Mouse (Mus musculus): ENCODE measurements at regions not wholly inside any gene's neighbourhood (a gene's known extent, or its start where the extent isn't known, plus 50 kb on each side); places are given as distances from the start of the nearest gene placed in this dataset.
A peak's percentile ranks its signal among the peaks of the same experiment; 100 is the strongest.

DNA sequence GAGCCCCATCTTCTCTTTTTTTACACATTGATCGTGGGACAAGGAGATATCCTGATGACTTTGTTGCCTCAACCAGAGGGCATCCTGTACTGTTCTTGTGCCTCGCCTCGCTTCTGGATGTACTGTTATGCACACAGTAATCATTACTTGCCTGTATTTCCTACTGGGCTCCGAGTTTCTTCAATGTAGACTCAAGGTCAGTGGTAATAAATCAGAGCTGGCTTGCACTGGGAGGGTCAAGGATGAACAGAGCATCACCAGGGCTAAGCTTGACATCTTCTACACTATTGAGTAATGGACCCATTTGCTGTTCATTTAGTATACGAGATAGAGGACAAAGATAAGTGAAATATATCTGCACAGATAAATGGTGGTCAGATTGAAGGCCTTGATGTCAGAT, 295.1 kb upstream of the Igfbp3 start:
- DNase-seq (ENCODE audit: low read depth, low spot score) = no peak

DNA sequence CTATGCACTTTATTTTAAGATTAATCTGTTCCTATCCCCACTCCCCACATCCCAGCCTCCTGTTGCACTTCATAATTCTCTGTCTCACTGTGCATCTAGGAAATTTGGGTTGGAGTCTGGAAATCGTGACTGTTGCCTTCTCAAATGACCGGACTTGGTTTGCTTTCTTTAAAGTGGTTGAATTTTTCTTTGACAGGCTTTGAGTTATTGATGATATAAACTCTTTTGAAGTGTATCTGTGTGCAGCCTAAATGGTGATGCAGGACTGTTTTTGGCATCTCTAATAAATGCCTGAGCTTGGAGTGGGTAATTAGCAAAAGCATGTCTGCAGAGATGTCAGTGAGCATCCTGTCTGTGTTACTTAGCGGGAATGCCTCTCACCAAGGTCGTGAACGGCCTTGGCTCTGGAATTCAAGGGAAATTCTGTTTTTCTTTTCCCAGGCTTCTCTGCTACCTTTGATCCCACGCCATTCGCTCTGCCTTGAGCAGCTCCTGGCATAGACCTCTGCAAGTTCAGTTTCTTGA, 292.8 kb upstream of the Igfbp3 start:
- DNase-seq (ENCODE audit: low read depth, low spot score) = no peak

DNA sequence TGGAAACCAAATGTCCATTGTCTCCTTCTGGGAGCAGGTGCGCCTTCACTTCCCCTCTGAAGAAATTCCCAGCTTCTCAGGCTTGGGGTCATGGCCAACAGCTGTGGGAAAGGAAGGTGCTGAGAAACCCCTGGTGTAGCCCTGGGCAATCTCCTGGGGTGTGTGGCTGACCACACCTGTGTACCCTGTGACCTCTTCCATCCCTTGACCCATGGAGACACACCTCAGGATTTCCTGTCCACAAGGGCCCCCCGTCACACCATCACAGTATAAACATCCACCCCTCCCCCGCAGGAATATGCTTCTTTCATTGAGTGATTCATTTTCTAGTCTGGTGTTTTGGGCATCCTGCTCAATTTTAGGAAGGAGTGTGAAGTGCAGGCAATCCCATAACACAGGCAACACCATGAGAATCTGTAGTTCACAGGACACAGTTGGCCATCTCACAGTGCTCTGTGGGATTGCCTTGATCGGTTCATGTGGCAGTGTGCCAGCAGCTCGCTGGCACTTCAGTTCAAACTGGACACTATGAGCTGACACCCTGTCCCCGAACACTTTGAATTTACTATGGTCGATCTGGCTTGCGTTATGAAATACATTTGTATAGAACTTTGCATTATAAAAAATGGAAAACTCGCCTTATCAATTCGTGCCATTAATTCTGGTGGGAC, 291.1 kb upstream of the Igfbp3 start:
- DNase-seq (ENCODE audit: low read depth, low spot score) = no peak

DNA sequence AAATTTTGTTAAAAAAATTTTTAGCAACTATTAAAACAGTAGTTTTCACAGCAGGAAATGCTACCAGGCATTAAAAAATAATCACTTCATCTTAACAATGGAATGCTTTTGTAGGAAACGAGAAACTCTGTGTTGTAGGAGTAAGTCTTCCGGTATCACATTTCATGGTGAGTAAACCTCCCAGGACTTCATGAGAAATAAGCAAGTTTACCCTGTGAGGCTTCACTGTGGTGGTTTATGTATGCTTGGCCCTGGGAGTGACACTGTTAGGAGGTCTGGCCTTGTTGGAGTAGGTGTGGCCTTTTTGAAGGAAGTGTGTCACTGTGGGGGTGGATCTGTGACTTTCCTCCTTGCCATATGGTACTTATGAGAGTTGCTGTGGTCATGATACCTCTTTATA, 289.0 kb upstream of the Igfbp3 start:
- DNase-seq (ENCODE audit: low read depth, low spot score) = no peak

DNA sequence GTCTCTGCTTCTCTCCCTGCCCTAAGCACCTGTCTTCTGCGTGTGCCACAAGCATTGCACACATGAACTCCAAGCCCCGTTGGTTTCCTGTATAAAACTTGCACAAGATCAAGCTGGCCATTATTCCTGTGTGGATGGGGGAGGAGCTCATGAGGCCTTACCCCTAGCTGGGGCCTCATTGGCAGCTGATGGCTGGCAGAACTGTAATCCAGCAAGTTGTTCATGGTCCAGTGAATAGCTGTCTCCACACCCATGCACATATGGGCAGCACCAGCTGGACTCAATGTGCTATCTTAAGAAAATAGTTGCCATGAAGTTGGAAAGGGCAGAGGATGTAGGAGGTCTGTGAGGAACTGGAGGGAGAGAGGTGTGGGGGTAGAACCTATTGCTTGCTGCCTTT, 288.3 kb upstream of the Igfbp3 start:
- no peak for DNase-seq (ENCODE audit: low read depth, low spot score)

DNA sequence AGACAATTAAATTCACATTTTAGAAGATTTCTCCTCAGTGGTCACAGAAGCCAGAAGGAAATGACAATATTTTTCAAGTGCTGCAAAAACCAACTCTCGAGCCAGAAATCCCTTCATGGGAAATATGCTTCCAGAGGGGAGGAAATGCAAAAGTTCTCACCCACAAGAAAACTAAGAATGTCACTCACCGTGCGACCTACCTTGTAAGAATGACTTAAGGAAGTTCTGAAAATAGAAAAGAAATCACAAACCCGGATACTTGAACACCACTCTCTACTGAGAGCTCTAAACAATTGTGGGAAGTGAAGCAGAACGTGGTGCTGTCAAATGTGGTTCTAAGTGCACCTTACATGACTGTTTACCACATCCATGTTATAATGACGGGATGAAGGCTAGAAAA, 284.1 kb upstream of the Igfbp3 start:
- no peak for DNase-seq (ENCODE audit: low read depth, low spot score)

DNA sequence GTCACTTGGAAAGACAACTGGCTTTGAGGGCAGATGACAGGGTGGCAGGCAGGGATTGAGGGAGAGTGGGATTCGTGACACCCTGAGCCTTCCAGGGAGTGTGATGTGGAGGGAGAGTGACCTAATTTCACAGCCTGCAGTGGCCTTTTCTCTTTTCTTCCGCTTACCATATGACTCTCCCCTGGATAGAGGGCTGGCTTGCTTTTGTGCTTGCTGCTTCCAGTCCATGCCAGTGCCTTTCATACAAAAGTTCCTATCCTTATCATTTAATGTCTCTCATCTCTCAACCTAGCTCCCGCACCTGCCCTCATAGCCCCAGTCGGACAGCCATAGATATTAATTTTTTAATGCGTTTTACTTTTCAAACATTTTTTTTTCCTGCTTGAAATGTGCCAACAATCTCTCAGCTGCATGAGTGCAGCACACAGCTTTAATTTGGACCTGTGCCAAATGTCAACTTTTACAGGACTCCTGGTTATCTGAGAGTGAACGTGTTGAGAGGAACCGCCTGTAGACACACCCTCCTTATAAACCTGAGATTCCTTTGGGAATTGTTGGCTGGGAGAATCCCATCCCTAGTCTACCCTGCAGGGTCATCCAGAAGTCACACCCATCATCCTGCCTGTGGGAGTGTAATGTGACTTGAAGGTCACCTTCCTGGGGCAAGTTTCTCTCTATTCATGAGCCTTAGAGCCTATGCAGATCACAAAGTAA, 260.3 kb upstream of the Igfbp3 start:
- peak; percentile 73 for DNase-seq (ENCODE audit: low read depth, low spot score)

DNA sequence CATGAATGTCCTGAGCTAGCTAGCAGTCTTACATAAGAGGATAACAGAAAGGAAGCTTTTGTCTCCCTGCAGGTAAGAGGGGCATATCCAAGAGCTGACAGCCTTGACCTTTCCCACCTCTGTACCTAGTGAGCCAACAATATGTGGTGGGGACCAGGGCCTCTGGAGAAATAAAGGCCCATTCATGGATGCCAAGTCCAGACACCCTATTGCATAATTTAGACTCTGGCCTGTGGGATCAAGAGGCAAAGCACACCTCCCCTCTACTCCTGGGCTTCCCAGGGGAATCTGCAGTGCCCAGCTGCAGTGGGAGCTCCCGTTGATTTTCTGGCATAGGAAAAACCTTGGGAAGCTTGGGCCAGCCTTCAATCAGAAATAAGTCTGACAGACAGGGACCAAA, 251.8 kb upstream of the Igfbp3 start:
- DNase-seq (ENCODE audit: low read depth, low spot score) = no peak

DNA sequence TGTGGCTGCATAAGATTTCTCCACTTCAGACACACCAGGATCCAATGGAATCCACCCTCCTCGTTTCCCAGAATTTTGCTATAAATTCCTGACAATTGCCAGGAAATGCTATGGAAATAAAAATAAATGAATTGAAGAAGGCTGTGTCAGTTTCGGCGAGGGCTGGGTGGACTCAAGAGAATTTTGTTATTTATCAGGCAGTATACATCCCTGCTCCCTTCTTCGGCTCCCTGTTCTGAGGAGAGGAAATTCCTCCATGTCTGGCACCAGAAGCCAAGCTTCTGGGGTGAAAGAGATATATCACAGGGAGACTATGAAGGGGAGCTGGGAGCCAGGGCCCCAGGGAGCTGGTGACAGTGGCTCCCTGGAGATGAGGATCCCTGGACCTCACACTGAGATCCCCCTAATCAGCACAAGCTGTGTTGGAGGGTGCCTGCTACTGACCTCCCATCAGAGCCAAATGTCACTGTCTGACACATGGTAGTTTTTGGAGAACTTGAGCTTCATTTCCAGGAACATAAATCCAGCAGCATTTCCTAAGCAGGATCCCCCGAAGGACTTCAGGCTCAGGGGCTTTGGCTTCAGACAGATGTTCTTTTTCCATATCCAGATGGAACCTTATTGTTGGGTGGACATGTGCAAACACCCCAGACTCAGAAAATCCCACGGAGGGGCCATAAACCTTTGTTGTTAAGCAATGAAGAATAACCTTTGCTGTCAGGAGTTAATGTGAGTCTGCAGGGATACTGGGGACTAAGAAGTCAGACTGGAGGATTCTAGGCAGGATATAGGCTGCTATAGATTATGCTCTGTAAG, 248.4 kb upstream of the Igfbp3 start:
- DNase-seq (ENCODE audit: low read depth, low spot score) = no peak

DNA sequence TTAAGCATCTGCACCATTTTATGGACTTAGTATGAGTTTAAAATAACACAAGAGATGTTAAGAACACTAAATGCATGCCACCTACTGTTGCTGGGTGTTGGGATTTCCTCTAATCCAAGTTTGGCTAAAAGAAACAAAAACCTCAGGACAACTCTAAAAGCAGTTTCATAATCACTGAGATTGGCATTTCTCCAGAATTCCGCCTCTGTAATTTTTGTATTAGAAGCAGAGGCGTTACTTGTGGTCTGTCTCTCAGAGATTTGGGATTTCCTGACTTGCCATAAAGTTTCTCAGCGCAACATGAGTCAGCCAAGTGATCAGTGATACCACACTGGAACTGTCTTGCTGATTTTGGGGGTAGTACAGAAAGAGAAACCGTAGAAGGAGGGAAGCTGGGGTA, 238.0 kb upstream of the Igfbp3 start:
- no peak for DNase-seq (ENCODE audit: low read depth, low spot score)

DNA sequence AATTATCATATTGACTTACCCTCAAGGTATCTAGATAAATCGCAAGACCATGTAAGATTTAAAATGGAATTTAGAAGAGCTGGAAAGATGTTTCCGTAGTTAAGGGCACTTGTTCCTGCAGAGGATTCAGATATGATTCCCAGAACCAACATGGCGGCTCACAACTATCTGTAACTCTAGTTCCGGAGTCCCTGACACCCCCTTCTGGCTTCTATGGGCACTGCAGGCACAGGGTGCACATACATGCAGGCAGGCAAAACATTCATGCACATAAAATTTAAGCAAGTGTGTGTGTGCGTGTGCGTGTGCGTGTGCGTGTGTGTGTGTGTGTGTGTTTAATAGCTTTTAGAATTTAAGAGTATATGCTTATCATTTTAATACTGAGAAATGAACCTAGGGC, 230.8 kb upstream of the Igfbp3 start:
- peak; percentile 64 for DNase-seq (ENCODE audit: low read depth, low spot score)

DNA sequence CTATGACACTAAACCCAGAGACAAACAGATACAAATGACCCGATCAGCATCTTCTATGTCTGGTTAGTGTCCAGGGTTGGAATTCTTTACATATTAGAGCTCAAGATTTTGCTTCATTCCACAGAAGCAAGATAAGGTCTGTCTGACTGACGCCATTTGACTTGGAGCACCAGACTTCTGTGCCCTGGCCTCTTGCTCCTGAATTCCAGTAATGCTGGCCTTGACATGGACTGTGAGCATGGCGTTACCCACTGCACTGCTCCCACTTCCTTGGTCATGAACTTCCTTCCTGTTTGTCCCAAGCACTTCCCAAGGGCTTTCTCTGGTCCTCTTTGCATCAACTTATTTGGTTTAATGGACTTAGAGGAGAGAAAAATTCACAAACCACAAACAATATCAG, 225.6 kb upstream of the Igfbp3 start:
- DNase-seq (ENCODE audit: low read depth, low spot score) = no peak

DNA sequence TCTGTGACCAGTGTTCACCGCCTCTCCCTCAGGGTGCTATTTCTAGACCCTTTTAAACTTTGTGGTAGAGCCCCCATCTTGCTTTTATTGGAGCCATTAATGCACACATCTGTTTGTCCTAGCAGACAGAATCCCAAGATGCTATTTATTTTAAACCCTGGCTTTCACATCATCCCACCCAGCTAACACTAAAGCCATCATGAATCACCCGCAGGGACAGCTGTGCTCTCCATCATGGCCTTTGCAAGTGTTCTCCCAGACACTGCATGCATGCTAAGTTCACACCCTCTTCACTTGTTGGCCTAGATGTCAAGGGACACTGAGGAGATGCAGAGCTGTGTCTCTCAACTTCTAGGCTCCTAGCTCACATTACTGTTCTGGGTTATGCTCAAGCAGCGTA, 220.9 kb upstream of the Igfbp3 start:
- DNase-seq (ENCODE audit: low read depth, low spot score) = no peak

DNA sequence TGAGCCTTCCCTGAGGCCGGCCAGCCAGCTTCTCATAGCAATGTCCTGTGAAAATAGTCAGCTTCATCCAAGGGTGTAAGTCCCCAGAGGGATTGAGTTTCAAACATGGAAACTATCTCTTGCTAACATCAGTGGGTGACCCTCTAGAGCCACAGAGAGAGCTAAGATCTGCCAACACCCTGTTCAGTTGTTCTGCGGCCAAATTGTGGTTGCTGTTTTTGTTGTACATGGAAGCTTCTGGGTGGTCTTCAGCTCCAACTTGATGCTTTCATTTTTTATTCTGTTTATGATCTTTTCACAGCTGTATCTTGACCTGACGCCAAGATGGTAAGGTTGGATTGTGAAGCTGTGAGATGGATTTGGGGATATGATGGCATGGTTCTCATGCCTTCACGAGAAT, 214.0 kb upstream of the Igfbp3 start:
- DNase-seq (ENCODE audit: low read depth, low spot score) = no peak

DNA sequence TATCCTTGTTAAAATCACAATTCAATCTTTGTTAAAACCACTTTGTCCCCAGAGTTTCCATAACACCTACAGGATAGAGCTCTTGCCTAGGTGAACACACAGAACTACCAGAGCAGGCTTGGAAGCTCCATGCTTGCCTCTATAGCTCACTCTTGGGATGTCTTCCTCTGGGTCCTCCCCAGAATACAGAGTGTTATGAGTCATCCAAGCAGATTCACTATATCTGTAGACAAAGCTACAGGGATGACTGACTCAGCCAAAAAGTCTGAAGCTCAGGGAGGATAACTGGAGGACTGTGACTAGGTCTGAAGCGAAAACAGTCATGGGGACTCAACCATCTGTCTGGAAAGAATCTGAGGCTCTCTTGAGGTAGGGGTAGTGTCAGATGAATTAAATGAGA, 211.5 kb upstream of the Igfbp3 start:
- DNase-seq (ENCODE audit: low read depth, low spot score) = no peak

DNA sequence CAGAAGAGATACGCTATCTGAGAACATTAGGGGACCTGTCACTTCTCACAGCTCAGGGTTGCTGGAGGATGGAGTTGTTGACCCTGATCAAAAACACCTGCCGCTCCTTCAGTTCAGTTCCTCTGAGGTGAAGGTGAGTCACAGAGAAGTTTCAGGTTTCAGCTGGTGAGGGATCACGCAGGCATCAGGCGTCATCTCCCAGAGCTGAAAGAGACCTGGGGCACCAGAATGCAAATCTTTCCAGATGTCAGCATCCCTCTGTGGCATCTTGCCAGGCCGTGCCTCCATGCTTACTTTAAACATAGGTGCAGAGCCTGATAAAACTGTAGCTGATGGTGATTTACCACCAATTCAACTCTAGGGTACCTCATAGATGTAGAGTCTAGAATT, 210.4 kb upstream of the Igfbp3 start:
- DNase-seq (ENCODE audit: low read depth, low spot score) = no peak

DNA sequence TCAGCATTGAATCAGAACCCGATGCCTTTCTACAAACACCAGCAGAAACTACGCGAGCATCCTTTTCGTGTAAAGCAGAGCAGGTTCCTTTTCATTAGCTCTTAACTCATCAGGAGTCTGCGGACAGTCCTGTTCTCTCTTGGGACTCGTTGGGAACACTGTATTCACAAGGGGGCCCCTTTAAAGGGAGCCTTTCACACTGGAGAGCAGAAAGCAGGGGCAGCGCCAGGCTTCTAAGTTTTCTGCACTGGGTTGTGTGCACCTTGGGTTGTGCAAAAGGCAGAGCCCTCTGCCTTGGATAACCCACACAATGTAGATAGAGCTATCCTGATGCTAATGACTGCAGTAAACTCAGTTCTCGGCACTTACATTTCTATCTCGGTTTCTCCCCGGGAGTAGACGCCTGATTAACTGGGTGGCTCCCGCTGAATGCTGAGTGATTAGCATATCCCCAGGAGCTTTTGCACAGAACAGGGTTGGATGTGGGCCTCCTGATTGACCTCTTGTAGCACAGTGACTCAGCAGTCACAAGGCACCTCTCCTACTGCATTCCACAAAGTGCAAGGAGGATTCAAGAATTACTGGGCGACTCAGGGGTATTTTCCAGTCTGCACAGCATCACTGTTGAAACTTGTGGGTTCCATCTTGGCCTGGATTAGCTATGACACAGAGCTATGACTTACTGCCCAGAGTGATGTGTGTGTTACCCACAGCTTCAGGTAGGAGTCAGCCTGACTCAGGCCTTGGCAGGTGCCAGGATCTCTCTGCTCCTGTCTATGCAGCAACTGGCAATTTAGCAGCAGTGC, 209.8 kb upstream of the Igfbp3 start:
- peak; percentile 95 for DNase-seq (ENCODE audit: low read depth, low spot score)

DNA sequence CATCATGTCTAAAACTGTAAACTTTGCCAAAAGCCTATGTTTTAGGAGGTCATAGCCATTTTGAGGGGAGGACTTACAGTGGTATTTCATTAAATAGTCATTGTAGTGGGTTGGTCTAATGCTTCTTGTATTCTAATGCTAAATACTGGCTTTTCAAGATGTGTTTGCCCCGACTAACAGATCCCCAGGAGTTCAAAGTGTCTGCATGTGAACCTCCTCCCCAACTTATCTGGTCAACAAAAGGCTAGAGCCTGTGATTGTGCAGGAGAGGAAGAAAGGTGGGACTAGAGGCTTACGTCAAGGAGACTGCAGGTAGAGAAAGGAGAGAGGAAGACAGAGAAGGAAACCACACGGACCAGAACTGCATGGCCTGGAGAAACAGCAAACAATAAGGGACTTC, 198.9 kb upstream of the Igfbp3 start:
- peak; percentile 62 for DNase-seq (ENCODE audit: low read depth, low spot score)

DNA sequence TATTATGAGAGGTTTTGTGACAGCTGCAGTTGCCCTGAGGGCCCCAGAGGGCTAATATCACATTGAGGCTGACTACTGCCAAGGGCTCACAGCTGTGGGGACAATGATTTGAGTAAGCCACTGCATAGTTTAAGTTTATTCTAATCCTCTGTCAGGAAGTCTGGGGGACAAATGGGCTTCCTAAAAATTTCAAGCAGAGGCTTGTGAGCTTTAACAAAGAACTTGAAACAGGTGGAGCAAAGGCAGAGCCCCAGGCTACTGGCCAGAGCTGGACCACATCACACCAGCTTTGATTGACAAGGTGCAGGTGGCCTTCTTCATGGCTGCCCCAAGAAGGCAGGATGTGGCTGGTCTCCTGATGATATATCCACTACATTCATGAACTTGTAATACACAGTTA, 195.3 kb upstream of the Igfbp3 start:
- no peak for DNase-seq (ENCODE audit: low read depth, low spot score)

DNA sequence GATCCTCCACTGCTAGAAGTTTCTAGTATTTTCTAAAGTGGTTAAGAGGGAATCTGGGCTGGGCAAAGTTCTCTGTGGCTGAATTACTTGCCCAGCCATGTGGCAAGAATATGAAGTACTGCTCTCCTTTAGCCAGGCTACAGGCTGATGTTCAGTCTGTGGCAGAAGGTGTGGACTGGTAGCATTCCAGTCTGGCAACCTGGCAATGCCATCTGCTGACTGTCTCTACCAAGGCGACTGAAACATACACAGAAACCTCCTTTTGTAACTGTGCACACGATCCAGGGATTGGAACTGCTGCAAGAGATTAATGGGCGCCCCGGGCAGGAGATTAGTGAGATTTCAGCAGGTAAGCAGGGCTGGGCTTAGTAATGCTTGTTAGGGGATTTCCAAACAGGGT, 190.9 kb upstream of the Igfbp3 start:
- DNase-seq (ENCODE audit: low read depth, low spot score) = no peak

DNA sequence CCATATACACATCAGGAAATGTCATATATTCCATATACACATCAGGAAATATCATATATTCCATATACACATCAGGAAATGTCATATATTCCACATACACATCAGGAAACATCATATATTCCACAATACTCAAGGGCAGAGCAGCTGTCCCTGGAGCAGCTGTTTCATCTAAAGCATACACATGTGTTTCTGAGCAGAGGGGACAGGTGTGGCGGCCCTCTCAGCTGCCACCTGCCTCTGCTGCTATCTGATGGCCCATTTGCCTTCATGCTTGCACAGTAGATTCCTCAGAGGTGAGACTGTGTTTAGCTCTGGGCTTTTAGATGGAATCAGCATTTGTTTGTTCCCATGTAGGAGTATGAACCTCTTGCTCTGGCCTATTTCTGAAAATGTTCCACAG, 158.1 kb upstream of the Igfbp3 start:
- no peak for DNase-seq (ENCODE audit: low read depth, low spot score)

DNA sequence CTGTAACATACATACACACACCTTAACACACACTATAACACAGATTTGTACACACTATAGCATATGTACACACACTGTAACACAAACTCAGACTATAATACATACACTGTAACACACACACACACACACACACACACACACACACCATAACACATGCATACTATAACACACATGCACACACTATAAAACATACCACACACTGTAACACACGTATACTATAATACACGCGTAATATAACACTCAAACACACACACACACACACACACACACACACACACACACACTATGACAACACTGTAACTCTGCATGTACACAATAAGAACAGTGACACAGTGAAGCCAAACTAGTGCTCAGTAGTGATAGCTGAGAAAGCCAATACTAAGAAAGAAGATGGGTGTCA, 147.7 kb upstream of the Igfbp3 start:
- no peak for DNase-seq (ENCODE audit: low read depth, low spot score)
